Comparison of ENCODE assay signal across 7 mouse cellular contexts in the genomic region with DNA sequence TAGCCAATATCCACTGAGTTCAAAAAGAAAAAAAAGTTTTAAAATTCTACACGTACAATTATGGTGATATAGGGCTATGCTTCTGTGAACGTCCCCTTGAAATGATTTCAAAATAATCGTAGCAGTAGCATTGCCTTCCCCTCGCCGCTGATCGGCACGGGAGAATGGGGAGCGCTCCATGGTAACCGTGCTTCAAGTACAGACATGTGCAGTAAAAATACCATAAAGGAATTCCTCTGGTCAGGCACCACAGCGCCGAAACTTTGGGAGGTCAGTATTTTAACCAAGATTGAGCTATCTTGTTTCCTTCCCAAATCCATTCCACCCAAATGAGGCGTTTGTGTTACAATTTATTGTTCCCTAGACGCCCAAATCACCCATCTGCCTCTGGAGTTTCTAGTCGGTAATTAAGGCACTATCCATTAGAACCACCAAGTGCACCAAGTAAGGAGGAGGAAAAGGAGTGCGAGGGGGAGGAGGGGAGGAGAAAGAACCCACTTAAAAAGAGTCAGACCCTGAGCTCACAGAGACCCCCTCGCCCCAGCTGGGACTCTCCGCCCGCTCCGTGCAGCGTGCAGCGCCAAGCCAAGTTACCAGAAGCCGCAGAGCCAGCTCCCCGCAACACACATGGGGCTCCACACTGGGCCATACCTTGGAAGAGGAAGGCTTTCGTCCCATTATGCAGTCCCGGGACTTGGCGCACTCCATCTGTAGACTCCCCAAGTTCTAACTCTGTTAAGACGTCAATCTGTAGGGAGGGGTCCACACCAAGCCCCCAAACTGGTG. TPM values are rescaled to one million over a fixed set of nuclear protein-coding genes. Genes with fewer than 3 reads are reported as not detected.
DNase-seq lines count a peak whose midpoint lies in the region; ATAC-seq and TF ChIP-seq lines count a peak whose summit lies in the region.

No protein-coding gene starts in this region.

- H3K9ac ChIP-seq in lung, embryonic 15.5 days, result no peak overlapping the region
- H3K9ac ChIP-seq in embryonic facial prominence, embryonic 13.5 days, result no peak overlapping the region; the same call in 1 of the 2 replicates
- H3K9ac ChIP-seq in limb, embryonic 11.5 days (ENCODE audit: low read length), result no peak overlapping the region
- no peak overlapping the region for H3K9ac ChIP-seq in stomach, embryonic 16.5 days (ENCODE audit: low read length)

- H3K4me2 ChIP-seq in lung, embryonic 15.5 days, result peak overlapping the region; percentile 85; the same call in 1 of the 2 replicates
- H3K4me2 ChIP-seq in embryonic facial prominence, embryonic 13.5 days, result peak overlapping the region; percentile 98
- peak overlapping the region; percentile 100 for H3K4me2 ChIP-seq in limb, embryonic 11.5 days (ENCODE audit: low read depth, severe bottlenecking)
- peak overlapping the region; percentile 91 for H3K4me2 ChIP-seq in stomach, embryonic 16.5 days (ENCODE audit: low read depth, low read length)

- WGBS in lung, embryonic 15.5 days, result 5% methylated on average over 27 of the region's 27 CpGs
- WGBS in lung, adult 2 months, result 6% methylated on average over 27 of the region's 27 CpGs
- 3% methylated on average over 27 of the region's 27 CpGs for WGBS in embryonic facial prominence, embryonic 13.5 days
- 3% methylated on average over 27 of the region's 27 CpGs for WGBS in limb, embryonic 11.5 days
- WGBS in stomach, embryonic 16.5 days, result 5% methylated on average over 27 of the region's 27 CpGs

- H3K27me3 ChIP-seq in lung, embryonic 15.5 days, result peaks cover 52% of the 10 kb centered on the region
- H3K27me3 ChIP-seq in embryonic facial prominence, embryonic 13.5 days, result peaks cover 47% of the 10 kb centered on the region
- peaks cover 23% of the 10 kb centered on the region for H3K27me3 ChIP-seq in limb, embryonic 11.5 days (ENCODE audit: control insufficient read depth, insufficient read depth, low read length)
- H3K27me3 ChIP-seq in stomach, embryonic 16.5 days (ENCODE audit: control insufficient read depth, insufficient read depth, low read length), result peaks cover 34% of the 10 kb centered on the region

- DNase-seq in lung, adult 2 months, result no peak
- peak; percentile 50 for DNase-seq in limb, embryonic 11.5 days (ENCODE audit: low spot score)
- no peak for DNase-seq in layer of hippocampus, adult 8-10 months (ENCODE audit: low spot score in 2 of 2)
- no peak for DNase-seq in heart, adult 11 months

- TF ChIP-seq CTCF in lung, adult 2 months (IDR thresholded peaks at IDR 0.05; ENCODE audit: insufficient read depth, low read length), result no peak

- no peak overlapping the region for H3K27ac ChIP-seq in lung, embryonic 15.5 days
- no peak overlapping the region for H3K27ac ChIP-seq in embryonic facial prominence, embryonic 13.5 days
- H3K27ac ChIP-seq in limb, embryonic 11.5 days (replicated peaks; ENCODE audit: low read depth, low read length), result no peak overlapping the region
- H3K27ac ChIP-seq in stomach, embryonic 16.5 days (ENCODE audit: low read length), result no peak overlapping the region

- H3K4me3 ChIP-seq in lung, embryonic 15.5 days, result peak overlapping the region; percentile 43; the same call in 1 of the 2 replicates
- H3K4me3 ChIP-seq in lung, adult 2 months (replicated peaks; ENCODE audit: extremely low read depth, low read depth, low read length), result no peak overlapping the region
- peak overlapping the region; percentile 60 for H3K4me3 ChIP-seq in embryonic facial prominence, embryonic 13.5 days
- H3K4me3 ChIP-seq in limb, embryonic 11.5 days (ENCODE audit: low read depth, low read length), result peak overlapping the region; percentile 56
- peak overlapping the region; percentile 51 for H3K4me3 ChIP-seq in stomach, embryonic 16.5 days (replicated peaks; ENCODE audit: low read length)

- TF ChIP-seq POLR2A in lung, adult 2 months (IDR thresholded peaks at IDR 0.05; ENCODE audit: borderline replicate concordance, extremely low read depth, low read depth, low read length), result no peak

- H3K4me1 ChIP-seq in lung, embryonic 15.5 days, result peaks cover 12% of the 10 kb centered on the region
- no peaks in the 10 kb centered on the region for H3K4me1 ChIP-seq in lung, adult 2 months (ENCODE audit: control insufficient read depth, insufficient read depth, low read length)
- H3K4me1 ChIP-seq in embryonic facial prominence, embryonic 13.5 days, result peaks cover 17% of the 10 kb centered on the region
- peaks cover 5% of the 10 kb centered on the region; the same call in 1 of the 2 replicates for H3K4me1 ChIP-seq in limb, embryonic 11.5 days (ENCODE audit: control insufficient read depth, insufficient read depth, low read length)
- 0 out of 2 replicates have a peak, but pooled peaks cover 4% of the 10 kb centered on the region for H3K4me1 ChIP-seq in stomach, embryonic 16.5 days (ENCODE audit: control insufficient read depth, insufficient read depth, low read length)

- no peaks in the 10 kb centered on the region for H3K9me3 ChIP-seq in lung, embryonic 15.5 days
- H3K9me3 ChIP-seq in embryonic facial prominence, embryonic 13.5 days, result no peaks in the 10 kb centered on the region
- no peaks in the 10 kb centered on the region for H3K9me3 ChIP-seq in limb, embryonic 11.5 days (ENCODE audit: control insufficient read depth, low read length)
- no peaks in the 10 kb centered on the region for H3K9me3 ChIP-seq in stomach, embryonic 16.5 days (replicated peaks; ENCODE audit: control insufficient read depth, low read length)

- no peaks in the 10 kb centered on the region for H3K36me3 ChIP-seq in lung, embryonic 15.5 days
- H3K36me3 ChIP-seq in embryonic facial prominence, embryonic 13.5 days, result no peaks in the 10 kb centered on the region
- H3K36me3 ChIP-seq in limb, embryonic 11.5 days (ENCODE audit: control insufficient read depth, insufficient read depth, low read length), result no peaks in the 10 kb centered on the region
- no peaks in the 10 kb centered on the region for H3K36me3 ChIP-seq in stomach, embryonic 16.5 days (ENCODE audit: control insufficient read depth, insufficient read depth, low read length)

- no peak for ATAC-seq in lung, embryonic 15.5 days (ENCODE audit: borderline replicate concordance, extremely low read depth, low FRiP score, low TSS enrichment)
- ATAC-seq in embryonic facial prominence, embryonic 13.5 days (ENCODE audit: insufficient number of reproducible peaks, insufficient read depth, low FRiP score, low TSS enrichment, low read depth), result no peak
- no peak for ATAC-seq in limb, embryonic 11.5 days (ENCODE audit: insufficient number of reproducible peaks, low FRiP score, low TSS enrichment, low read depth)
- no peak; the same call in 1 of the 2 replicates for ATAC-seq in stomach, embryonic 16.5 days (ENCODE audit: insufficient read depth, low FRiP score)

RNA-seq across cellular contexts. Expression of a gene that starts 1.5 kb away (rescaled TPM):
- 1.5 and 1.8 TPM in 2 replicates for polyA plus RNA-seq in lung, embryonic 15.5 days (2015; fragmentation: Nextera tagmentation; extraction: Ambion mirVana)
- polyA plus RNA-seq in lung, adult 2 months (2012; rRNA removed), result 0.03 and 0.30 TPM in 2 replicates
- polyA plus RNA-seq in embryonic facial prominence, embryonic 13.5 days (2015; fragmentation: Nextera tagmentation; extraction: Ambion mirVana), result 13.5 and 17.9 TPM in 2 replicates
- polyA plus RNA-seq in limb, embryonic 11.5 days (2014; fragmentation: Nextera tagmentation; extraction: Ambion mirVana), result 3.2 and 4.2 TPM in 2 replicates
- polyA plus RNA-seq in stomach, embryonic 16.5 days (2015; fragmentation: Nextera tagmentation; extraction: Ambion mirVana), result 12.0 and 12.5 TPM in 2 replicates
- 100 to 1,000 TPM; 657 to 707 (median 664) TPM for total RNA-seq in layer of hippocampus, adult 8-10 months (2022)
